10 mouse cellular contexts compared by ENCODE assay signal in genomic region chr17:21472653-21473307, GRCm38 (mm10). TPM values are rescaled to one million over a fixed set of nuclear protein-coding genes. Genes with fewer than 3 reads are reported as not detected.
DNase-seq lines count a peak whose midpoint lies in the region; ATAC-seq lines count a peak whose summit lies in the region.
"Had no signal": no experiment of that assay in that cellular context is flagged by ENCODE, and none has a peak within 500 bp of the region (broad histone marks: within the 10 kb centered on the region; RNA-seq: fewer than 3 reads in every experiment).

No protein-coding gene starts in this region.

- H3K4me2 ChIP-seq in heart, embryonic 13.5 days, result 0 out of 2 replicates have a peak overlapping the region, but pooled peaks have one; percentile 39
- H3K4me2 ChIP-seq: hindbrain, embryonic 15.5 days had no signal

- no peak overlapping the region for H3K9ac ChIP-seq in heart, embryonic 13.5 days
- H3K9ac ChIP-seq: hindbrain, embryonic 15.5 days had no signal

- no peak overlapping the region for H3K4me3 ChIP-seq in heart, embryonic 13.5 days
- peak overlapping the region; percentile 87 for H3K4me3 ChIP-seq in megakaryocyte, embryonic 14.5 days (replicated peaks)
- H3K4me3 ChIP-seq in limb, embryonic 10.5 days, result 0 out of 2 replicates have a peak overlapping the region, but pooled peaks have one; percentile 19
- H3K4me3 ChIP-seq: hindbrain, embryonic 15.5 days had no signal

- no peak for DNase-seq in heart, postnatal 4 days
- no peak for DNase-seq in limb, embryonic 10.5 days (ENCODE audit: low spot score)
- DNase-seq in naive thymus-derived CD4-positive, alpha-beta T cell, adult 2 months (ENCODE audit: low read depth), result peak; percentile 39
- no peak for DNase-seq in cerebellum, postnatal 25 days
- no peak for DNase-seq in layer of hippocampus, postnatal 25 days (ENCODE audit: extremely low spot score in 1 of 2, low spot score in 1 of 2)
- DNase-seq: layer of hippocampus, adult 9-11 months had no signal

- no peak for ATAC-seq in heart, embryonic 13.5 days (ENCODE audit: extremely low read depth, insufficient number of reproducible peaks, low FRiP score, low TSS enrichment)
- ATAC-seq in megakaryocyte, adult 5-6 weeks (ENCODE audit: poor library complexity, severe bottlenecking), result no peak

- no peaks in the 10 kb centered on the region for H3K36me3 ChIP-seq in heart, embryonic 13.5 days
- peaks cover 17% of the 10 kb centered on the region for H3K36me3 ChIP-seq in megakaryocyte, embryonic 14.5 days (replicated peaks; ENCODE audit: low read length)
- H3K36me3 ChIP-seq in limb, embryonic 10.5 days, result no peaks in the 10 kb centered on the region
- H3K36me3 ChIP-seq: hindbrain, embryonic 15.5 days had no signal

- WGBS in heart, embryonic 13.5 days, result 33% methylated on average over 2 of the region's 2 CpGs
- WGBS in limb, embryonic 10.5 days, result 70% methylated on average over 2 of the region's 2 CpGs

- H3K27ac ChIP-seq in heart, embryonic 13.5 days (replicated peaks), result no peak overlapping the region
- H3K27ac ChIP-seq in limb, embryonic 10.5 days, result peak overlapping the region; percentile 81
- H3K27ac ChIP-seq: hindbrain, embryonic 15.5 days had no signal

- H3K4me1 ChIP-seq in heart, embryonic 13.5 days, result peaks cover 14% of the 10 kb centered on the region
- peaks cover 54% of the 10 kb centered on the region for H3K4me1 ChIP-seq in megakaryocyte, embryonic 14.5 days
- H3K4me1 ChIP-seq in limb, embryonic 10.5 days, result peaks cover 20% of the 10 kb centered on the region

- no peaks in the 10 kb centered on the region for H3K27me3 ChIP-seq in heart, embryonic 13.5 days (replicated peaks)
- no peaks in the 10 kb centered on the region for H3K27me3 ChIP-seq in megakaryocyte, embryonic 14.5 days (replicated peaks)
- no peaks in the 10 kb centered on the region for H3K27me3 ChIP-seq in limb, embryonic 10.5 days (ENCODE audit: low read depth, poor library complexity, severe bottlenecking)
- H3K27me3 ChIP-seq: hindbrain, embryonic 15.5 days had no signal

- no peaks in the 10 kb centered on the region for H3K9me3 ChIP-seq in heart, embryonic 13.5 days
- H3K9me3 ChIP-seq in megakaryocyte, embryonic 14.5 days, result no peaks in the 10 kb centered on the region
- no peaks in the 10 kb centered on the region for H3K9me3 ChIP-seq in limb, embryonic 10.5 days (replicated peaks)
- H3K9me3 ChIP-seq: hindbrain, embryonic 15.5 days had no signal

RNA-seq across cellular contexts. Expression of gene Zfp53, which starts 16.0 kb away (rescaled TPM):
- 5.7 and 6.2 TPM in 2 replicates for polyA plus RNA-seq in heart, embryonic 13.5 days (2015; fragmentation: Nextera tagmentation; extraction: Ambion mirVana)
- total RNA-seq in heart, postnatal 4 days (2021), result 1 to 10 TPM; 2.6 to 3.0 TPM
- polyA plus RNA-seq in megakaryocyte, embryonic 14.5 days (2012; ENCODE audit: insufficient read depth, low replicate concordance), result 2.9 TPM in 1 of 2 replicates, not detected in the other
- 23.9 and 25.5 TPM in 2 replicates for total RNA-seq in megakaryocyte, adult 5-6 weeks (2015)
- total RNA-seq in megakaryocyte, adult 5-6 weeks (2017), result 13.7 and 16.0 TPM in 2 replicates
- 7.2 and 9.2 TPM in 2 replicates for polyA plus RNA-seq in limb, embryonic 10.5 days (2016; fragmentation: Nextera tagmentation; extraction: Ambion mirVana)
- 1 to 10 TPM; 4.2 TPM for total RNA-seq in layer of hippocampus, postnatal 25 days (2021)

RNA-seq across cellular contexts. Expression of gene Zfp51, which starts 22.6 kb away (rescaled TPM):
- 10.1 and 10.5 TPM in 2 replicates for polyA plus RNA-seq in heart, embryonic 13.5 days (2015; fragmentation: Nextera tagmentation; extraction: Ambion mirVana)
- 1 to 10 TPM; 5.1 to 5.3 TPM for total RNA-seq in heart, postnatal 4 days (2021)
- 0.36 TPM in 1 of 2 replicates, not detected in the other for polyA plus RNA-seq in megakaryocyte, embryonic 14.5 days (2012; ENCODE audit: insufficient read depth, low replicate concordance)
- total RNA-seq in megakaryocyte, adult 5-6 weeks (2015), result 16.3 and 19.6 TPM in 2 replicates
- total RNA-seq in megakaryocyte, adult 5-6 weeks (2017), result 12.4 and 12.5 TPM in 2 replicates
- polyA plus RNA-seq in limb, embryonic 10.5 days (2016; fragmentation: Nextera tagmentation; extraction: Ambion mirVana), result 12.7 and 15.6 TPM in 2 replicates
- total RNA-seq in layer of hippocampus, postnatal 25 days (2021), result 1 to 10 TPM; 3.5 to 3.9 TPM

RNA-seq across cellular contexts. Expression of gene Zfp54, which starts 49.8 kb away (rescaled TPM):
- polyA plus RNA-seq in heart, embryonic 13.5 days (2015; fragmentation: Nextera tagmentation; extraction: Ambion mirVana), result 3.1 and 3.4 TPM in 2 replicates
- total RNA-seq in heart, postnatal 4 days (2021), result 1 to 10 TPM; 1.3 to 2.1 TPM
- not detected in 2 replicates for polyA plus RNA-seq in megakaryocyte, embryonic 14.5 days (2012; ENCODE audit: insufficient read depth, low replicate concordance)
- 4.1 and 7.1 TPM in 2 replicates for total RNA-seq in megakaryocyte, adult 5-6 weeks (2015)
- 10.1 and 10.4 TPM in 2 replicates for total RNA-seq in megakaryocyte, adult 5-6 weeks (2017)
- polyA plus RNA-seq in limb, embryonic 10.5 days (2016; fragmentation: Nextera tagmentation; extraction: Ambion mirVana), result 2.7 and 3.4 TPM in 2 replicates
- under 1 TPM; 0.62 to 0.77 TPM for total RNA-seq in layer of hippocampus, postnatal 25 days (2021)
